Mouse (Mus musculus) heart, adult 2 months (tissue): ENCODE results near the gene Stat5a.

Experiments
- CTCF ChIP-seq: fragments of 200-600 bp; IDR thresholded peaks from 2 replicates; pipeline ENCODE4 v1.8.1; 2022; ENCODE audit warnings: antibody characterized with exemption, mild to moderate bottlenecking, moderate library complexity
- POLR2A ChIP-seq: fragments of 200-500 bp; IDR thresholded peaks from 2 replicates; pipeline ENCODE4 v1.6.1; 2011; ENCODE audit warnings: mild to moderate bottlenecking, low read depth, low read length, control low read depth; ENCODE audit not compliant: insufficient read depth

DNA sequence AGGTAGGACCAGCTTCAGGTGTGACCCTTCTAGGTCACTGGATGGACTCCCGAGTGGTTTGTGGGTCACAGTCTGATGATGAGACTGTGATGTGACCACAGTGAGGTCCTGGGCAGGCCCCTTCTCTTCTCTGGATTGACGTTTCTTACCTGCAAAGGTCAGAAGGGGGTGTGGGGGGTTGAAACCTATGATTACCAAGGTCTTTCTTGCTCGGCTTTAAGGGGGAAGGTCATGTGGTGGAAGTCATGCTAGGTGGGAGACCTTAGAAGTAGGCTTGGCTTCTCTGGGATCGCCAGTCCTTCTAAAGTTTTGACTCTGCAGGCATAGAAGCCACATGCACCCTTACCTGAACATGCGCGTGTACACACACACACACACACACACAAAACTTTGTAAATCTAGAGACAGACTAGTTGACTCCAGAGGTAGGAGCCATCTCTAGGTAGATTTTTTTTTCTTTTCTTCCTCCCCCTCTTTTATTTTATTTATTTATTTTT, 476 bp downstream of the Stat5a start:
- TF ChIP-seq POLR2A = no peak
- no peak for TF ChIP-seq CTCF
